Mouse (Mus musculus): ENCODE results near the gene Arid5b.

DNA sequence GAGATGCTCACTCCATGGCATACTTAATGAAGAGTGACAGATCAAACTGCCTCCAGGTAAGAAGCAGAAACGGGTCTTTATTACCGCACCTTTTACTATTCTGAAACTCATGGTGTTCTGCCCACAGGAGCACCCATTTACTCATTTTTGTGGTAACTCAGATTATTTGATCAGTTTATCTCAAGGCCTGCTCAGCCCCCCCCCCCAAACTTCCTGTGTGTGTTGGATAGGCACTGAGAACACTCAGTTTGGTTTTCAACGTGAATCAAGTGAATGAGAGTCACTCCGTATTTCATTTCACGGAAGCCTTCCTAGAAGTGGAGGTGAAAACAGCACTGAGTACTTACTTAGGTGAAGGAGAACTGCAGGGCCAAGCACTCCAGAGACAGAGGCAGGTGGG, 224.4 kb downstream of the Arid5b start:
- TF ChIP-seq CTCF (IDR thresholded peaks at IDR 0.05; ENCODE audit: extremely low read depth, insufficient read depth, insufficient read length, insufficient replicate concordance) (no peak), POLR2A (IDR thresholded peaks at IDR 0.05; ENCODE audit: low read depth, low read length) (no peak)
